In the genomic region with DNA sequence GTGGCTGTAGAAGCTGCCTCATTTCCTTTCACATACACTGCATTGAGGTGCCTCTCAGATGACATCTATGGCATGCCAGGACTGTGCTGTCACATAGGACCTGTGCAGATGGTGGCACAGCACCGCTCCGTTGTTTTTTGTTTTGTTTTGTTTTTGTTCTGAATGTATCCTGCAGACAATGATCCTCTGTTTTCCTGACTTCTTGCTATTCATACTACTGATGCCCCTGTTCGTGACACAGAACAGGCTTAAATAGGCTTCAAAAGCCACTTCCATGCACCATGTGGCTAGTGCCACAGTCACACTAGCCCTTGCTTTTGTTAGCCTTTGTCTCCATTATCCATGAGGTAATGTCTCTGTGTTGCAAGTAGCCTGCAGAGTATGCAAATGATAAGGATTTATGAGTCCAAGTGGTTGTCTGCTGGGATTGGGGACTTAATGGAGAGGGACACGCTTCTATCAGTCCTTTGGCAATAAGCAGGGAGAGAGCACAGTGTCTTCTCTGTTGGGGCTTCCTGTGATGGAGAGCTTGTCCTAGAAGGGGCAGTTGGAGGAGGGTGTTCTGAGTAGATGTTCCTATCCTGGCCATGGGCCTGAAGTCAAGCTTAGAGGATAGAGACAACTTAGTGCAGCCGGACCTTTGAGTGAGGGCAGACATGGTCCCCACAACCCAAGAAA, we compare ENCODE assay signal across 11 mouse cellular contexts.
DNase-seq lines count a peak whose midpoint lies in the region; ATAC-seq lines count a peak whose summit lies in the region.
"Had no signal": no experiment of that assay in that cellular context is flagged by ENCODE, and none has a peak within 500 bp of the region (broad histone marks: within the 10 kb centered on the region; RNA-seq: fewer than 3 reads in every experiment).

No protein-coding gene starts in this region.

- WGBS in hindbrain, embryonic 10.5 days, result 52% methylated on average over 5 of the region's 5 CpGs
- 24% methylated on average over 5 of the region's 5 CpGs for WGBS in midbrain, embryonic 13.5 days

- H3K9ac ChIP-seq in midbrain, embryonic 13.5 days (replicated peaks), result no peak overlapping the region
- H3K9ac ChIP-seq: liver, postnatal 0 days had no signal

- H3K4me1 ChIP-seq in hindbrain, embryonic 10.5 days (replicated peaks), result peaks cover 34% of the 10 kb centered on the region
- peaks cover 49% of the 10 kb centered on the region for H3K4me1 ChIP-seq in midbrain, embryonic 13.5 days (replicated peaks)

- no peak overlapping the region for H3K4me3 ChIP-seq in hindbrain, embryonic 10.5 days
- no peak overlapping the region for H3K4me3 ChIP-seq in midbrain, embryonic 13.5 days (replicated peaks)

- no peak overlapping the region for H3K4me2 ChIP-seq in midbrain, embryonic 13.5 days (replicated peaks)

- peak; percentile 80 for DNase-seq in brain, adult 2 months (ENCODE audit: low read depth, low spot score)
- peak; percentile 61 to 66 for DNase-seq in cerebellum, adult 18-20 months
- peak; percentile 27 for DNase-seq in hindbrain, embryonic 10.5 days (ENCODE audit: low spot score)
- no peak for DNase-seq in adrenal gland, adult (ENCODE audit: inconsistent age in 2 of 2, low spot score in 1 of 2)
- no peak for DNase-seq in adrenal gland, adult 8-10 months
- DNase-seq in kidney, adult 9 months, result no peak
- DNase-seq: heart, postnatal 14 days; kidney, adult 2 months; liver, postnatal 0 days had no signal

- H3K36me3 ChIP-seq in hindbrain, embryonic 10.5 days, result peaks cover 17% of the 10 kb centered on the region
- H3K36me3 ChIP-seq in midbrain, embryonic 13.5 days, result 0 out of 2 replicates have a peak, but pooled peaks cover 6% of the 10 kb centered on the region

- ATAC-seq in midbrain, embryonic 13.5 days, result peak; percentile 78
- ATAC-seq: liver, postnatal 0 days had no signal

- no peaks in the 10 kb centered on the region for H3K9me3 ChIP-seq in hindbrain, embryonic 10.5 days
- no peaks in the 10 kb centered on the region for H3K9me3 ChIP-seq in midbrain, embryonic 13.5 days

- peak overlapping the region; percentile 74 for H3K27ac ChIP-seq in hindbrain, embryonic 10.5 days
- H3K27ac ChIP-seq in midbrain, embryonic 13.5 days, result peak overlapping the region; percentile 65

- no peaks in the 10 kb centered on the region for H3K27me3 ChIP-seq in hindbrain, embryonic 10.5 days (ENCODE audit: insufficient read depth, poor library complexity, severe bottlenecking)
- H3K27me3 ChIP-seq in midbrain, embryonic 13.5 days, result no peaks in the 10 kb centered on the region
- H3K27me3 ChIP-seq: CH12.LX had no signal

Comparison
In these comparisons a context has a peak if more than half of its experiments do, and no peak if none do; other contexts are left out.
1. DNase-seq: peak in brain, adult 2 months (single experiment), cerebellum, adult 18-20 months (2 of 2) and hindbrain, embryonic 10.5 days (single experiment); none in adrenal gland, adult (0 of 2), adrenal gland, adult 8-10 months (single experiment) and kidney, adult 9 months (single experiment).